Mouse (Mus musculus) heart, embryonic 16.5 days (tissue): Measurements from ENCODE around the gene Top3a. TPM values are rescaled to one million over a fixed set of nuclear protein-coding genes. Genes with fewer than 3 reads are reported as not detected.
A peak's percentile ranks its signal among the peaks of the same experiment; 100 is the strongest.

Source experiments
- ATAC-seq: fragments of 200-750 bp; cut with Nextera tagmentation; replicated peaks from 2 replicates; pipeline ENCODE4 v1.8.0; 2017; ENCODE audit warnings: moderate number of reproducible peaks; ENCODE audit not compliant: insufficient read depth, low FRiP score; ENCODE audit errors: extremely low read depth
- H3K27ac ChIP-seq: fragments of 300-500 bp; sonication (generic); 2 replicates; pipeline ENCODE4 v1.5.1; 2014; ENCODE audit warnings: mild to moderate bottlenecking, low read length, control low read depth, moderate library complexity
- H3K27me3 ChIP-seq: fragments of 300-500 bp; sonication (generic); 2 replicates; pipeline ENCODE4 v1.6.1; 2014; ENCODE audit warnings: low read length, mixed read lengths; ENCODE audit not compliant: control insufficient read depth, insufficient read depth
- H3K36me3 ChIP-seq: fragments of 300-500 bp; sonication (generic); 2 replicates; pipeline ENCODE4 v1.6.1; 2014; ENCODE audit not compliant: control insufficient read depth, insufficient read depth
- H3K4me1 ChIP-seq: fragments of 300-500 bp; sonication (generic); 2 replicates; pipeline ENCODE4 v1.6.1; 2014; ENCODE audit warnings: low read length, mixed read lengths; ENCODE audit not compliant: control insufficient read depth, insufficient read depth
- H3K4me2 ChIP-seq: fragments of 300-500 bp; sonication (generic); 2 replicates; pipeline ENCODE4 v1.6.1; 2014; ENCODE audit warnings: low read depth, mild to moderate bottlenecking, control low read depth, low read length
- H3K4me3 ChIP-seq: fragments of 300-500 bp; sonication (generic); 2 replicates; pipeline ENCODE4 v1.5.1; 2014; ENCODE audit warnings: mild to moderate bottlenecking, control low read depth, low read length
- H3K9ac ChIP-seq: fragments of 300-500 bp; sonication (generic); 2 replicates; pipeline ENCODE4 v1.6.1; 2014; ENCODE audit warnings: low read length, control low read depth
- H3K9me3 ChIP-seq: fragments of 300-500 bp; sonication (generic); replicated peaks from 2 replicates; pipeline ENCODE4 v1.6.1; 2016; ENCODE audit warnings: low read length; ENCODE audit not compliant: control insufficient read depth
- WGBS: fragments of 180-500 bp; shearing (Covaris S2); extraction: QIAGEN DNeasy Blood & Tissue Kit; methylation state at CpG from one replicate; pipeline ENCODE4 v1.1.7; 2014; 5-methylcytosine and 5-hydroxymethylcytosine counted together
- polyA plus RNA-seq: library from polyadenylated mRNA; unstranded; fragments of >200 nt; fragmentation: Nextera tagmentation; extraction: Ambion mirVana; gene quantifications from 2 replicates; pipeline ENCODE4 v1.2.1, GENCODE M21; 2015

The Top3a gene
- polyA plus RNA-seq, 1 experiment from 2014 or later: 9.8 TPM

GRCm38 (mm10) chr11:60703131-60703530 lies 74.0 kb downstream of the Top3a start:
- Histone ChIP-seq H3K4me2 (no peak overlapping the region), H3K9ac (no peak overlapping the region), H3K36me3 (peaks cover 16% of the 10 kb centered on the region), H3K27ac (no peak overlapping the region), H3K4me3 (no peak overlapping the region), H3K4me1 (peaks cover 20% of the 10 kb centered on the region), H3K9me3 (no peaks in the 10 kb centered on the region), H3K27me3 (no peaks in the 10 kb centered on the region)
- 55% methylated on average over 4 of the region's 4 CpGs for WGBS
- ATAC-seq: no peak

DNA sequence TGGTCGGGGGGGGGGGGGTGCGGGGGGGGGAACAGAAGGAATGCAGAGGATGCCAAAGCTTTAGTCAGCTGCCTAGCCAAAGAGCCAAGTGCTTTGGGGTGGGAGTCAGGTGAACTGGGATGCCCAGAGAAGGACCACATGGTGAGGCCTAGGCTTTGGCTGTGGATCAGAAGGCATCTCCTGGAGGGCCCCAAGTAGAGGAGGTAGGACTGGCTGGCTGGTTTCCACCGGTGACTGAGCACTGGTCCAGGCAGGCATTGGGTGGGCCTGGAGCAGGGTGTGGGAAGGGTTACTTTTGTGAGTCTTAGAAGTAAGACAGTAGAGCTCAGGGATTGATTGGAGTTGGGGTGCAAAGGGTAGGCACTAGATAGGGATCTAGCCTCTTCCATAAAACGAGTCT lies 75.6 kb downstream of the Top3a start:
- no peaks in the 10 kb centered on the region for H3K9me3 ChIP-seq
- H3K9ac ChIP-seq: no peak overlapping the region
- 84% methylated on average over 2 of the region's 4 CpGs for WGBS
- peaks cover 20% of the 10 kb centered on the region for H3K4me1 ChIP-seq
- H3K4me2 ChIP-seq: no peak overlapping the region
- no peak overlapping the region for H3K27ac ChIP-seq
- ATAC-seq: no peak
- peaks cover 9% of the 10 kb centered on the region; the same call in 1 of the 2 replicates for H3K36me3 ChIP-seq
- H3K4me3 ChIP-seq: no peak overlapping the region
- H3K27me3 ChIP-seq: no peaks in the 10 kb centered on the region

DNA sequence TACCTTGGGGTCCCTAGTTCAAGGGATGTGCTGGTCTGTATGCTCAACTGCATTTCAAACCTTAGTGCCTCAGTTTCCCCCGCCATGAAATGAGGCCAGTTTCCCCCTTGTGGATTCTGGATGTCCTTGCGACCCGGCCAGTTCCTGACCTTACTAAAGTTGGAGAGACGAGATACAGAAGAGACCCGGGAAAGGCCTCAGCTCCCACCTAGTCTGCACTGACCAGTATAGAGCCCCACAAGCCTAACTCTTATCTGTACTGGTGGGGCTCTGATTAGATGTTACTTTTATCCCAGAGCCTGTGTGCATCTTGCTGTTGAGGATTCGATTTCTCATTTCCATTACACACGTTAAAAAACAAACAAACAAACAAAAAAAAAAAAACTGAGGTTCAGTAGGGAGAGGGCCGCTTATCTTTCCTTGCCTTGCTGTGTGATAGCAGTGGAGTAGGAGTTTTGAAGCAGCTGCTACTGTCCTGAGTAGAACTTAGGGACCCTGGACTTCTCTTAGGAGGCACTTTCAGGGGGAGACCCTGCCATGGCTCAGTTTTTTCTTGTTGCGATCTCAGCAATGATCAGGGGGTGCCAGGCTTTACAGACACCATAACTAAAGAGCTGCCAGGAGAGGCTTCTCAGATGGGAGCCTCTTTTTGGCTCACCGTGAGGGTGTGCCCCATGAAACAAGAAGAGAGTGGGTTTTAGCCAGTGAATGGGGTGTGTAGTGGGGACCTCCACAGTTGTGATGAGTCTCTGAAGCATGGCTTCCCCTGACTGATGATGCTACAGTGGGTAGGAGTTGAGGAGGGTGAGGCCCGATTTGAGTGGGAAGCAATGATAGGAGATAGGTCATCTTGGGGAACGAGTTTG lies 76.6 kb downstream of the Top3a start:
- Histone ChIP-seq H3K4me3 (peak overlapping the region; percentile 98), H3K9ac (peak overlapping the region; percentile 96), H3K4me2 (peak overlapping the region; percentile 87), H3K27ac (peak overlapping the region; percentile 4; the same call in 1 of the 2 replicates), H3K27me3 (no peaks in the 10 kb centered on the region), H3K4me1 (peaks cover 20% of the 10 kb centered on the region), H3K36me3 (no peaks in the 10 kb centered on the region), H3K9me3 (no peaks in the 10 kb centered on the region)
- ATAC-seq: no peak
- 28% methylated on average over 12 of the region's 12 CpGs for WGBS

GRCm38 (mm10) chr11:60699524-60700075 lies 77.6 kb downstream of the Top3a start, which contains the start of gene Llgl1:
TSS of gene Llgl1 (plus strand) at chr11:60699723.
- Histone ChIP-seq H3K27ac (peak within 1 kb of the TSS; percentile 83), H3K4me1 (peaks cover 20% of the 10 kb centered on the region), H3K36me3 (no peaks in the 10 kb centered on the region), H3K4me3 (peak within 1 kb of the TSS; percentile 98), H3K27me3 (no peaks in the 10 kb centered on the region), H3K9me3 (no peaks in the 10 kb centered on the region), H3K4me2 (peak within 1 kb of the TSS; percentile 87), H3K9ac (peak within 1 kb of the TSS; percentile 96)
- WGBS: under 1% methylated on average over 72 of the region's 73 CpGs
- peak; percentile 90 for ATAC-seq

DNA sequence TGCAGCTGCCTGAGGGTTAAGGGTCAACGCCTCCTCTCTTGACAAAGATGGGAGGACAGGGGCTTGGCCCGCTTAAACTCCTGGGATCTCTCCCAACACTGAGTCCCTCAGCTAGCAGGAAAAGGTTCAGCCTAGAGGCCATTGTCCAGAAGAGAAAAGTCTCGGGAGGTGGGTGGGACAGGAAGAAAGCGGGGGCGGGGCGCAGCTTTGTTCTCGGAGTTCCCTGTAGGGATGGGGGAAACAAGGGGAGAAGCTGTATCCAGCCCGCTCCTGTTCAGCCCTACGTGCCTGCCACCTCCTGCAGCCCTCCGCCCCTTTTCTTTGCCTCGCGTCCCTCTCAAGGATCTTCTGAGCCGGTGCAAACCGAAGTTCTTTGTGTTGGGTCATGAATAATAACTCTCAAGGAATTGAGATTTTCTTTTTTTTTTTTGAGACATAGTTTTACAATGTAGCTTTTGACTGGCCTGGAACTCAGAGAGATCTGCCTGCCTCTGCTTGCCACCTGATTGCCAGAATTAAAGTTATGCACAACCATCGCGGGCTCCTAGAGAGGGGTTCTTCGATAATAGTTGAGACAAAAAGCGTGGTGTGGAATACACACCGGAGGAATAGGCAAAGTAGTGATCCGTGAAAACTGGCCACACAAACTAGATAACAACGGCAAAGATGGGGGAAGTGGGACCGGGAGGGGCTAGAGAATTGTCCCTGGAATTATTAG lies 78.2 kb downstream of the Top3a start:
- Histone ChIP-seq H3K27ac (peak overlapping the region; percentile 83), H3K9ac (peak overlapping the region; percentile 96), H3K9me3 (no peaks in the 10 kb centered on the region), H3K27me3 (no peaks in the 10 kb centered on the region), H3K4me3 (peak overlapping the region; percentile 98), H3K4me1 (peaks cover 20% of the 10 kb centered on the region), H3K4me2 (peak overlapping the region; percentile 87), H3K36me3 (no peaks in the 10 kb centered on the region)
- 4% methylated on average over 22 of the region's 22 CpGs for WGBS
- ATAC-seq: peak; percentile 58

DNA sequence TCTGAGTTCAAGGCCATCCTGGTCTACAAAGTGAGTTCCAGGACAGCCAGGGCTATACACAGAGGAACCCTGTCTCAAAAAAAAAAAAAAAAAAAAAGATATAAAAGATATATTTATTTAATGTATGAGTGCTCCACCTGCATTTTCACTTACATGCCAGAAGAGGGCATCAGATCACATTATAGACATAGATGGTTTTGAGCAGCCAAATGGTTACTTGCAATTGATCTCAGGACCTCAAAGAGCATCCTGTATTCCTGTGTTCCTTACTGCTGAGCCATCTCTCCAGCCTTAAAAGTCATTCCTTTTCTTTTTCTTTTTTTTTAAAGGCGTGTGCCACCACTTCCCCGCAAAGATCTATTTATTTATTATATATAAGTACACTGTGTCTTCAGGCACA lies 79.6 kb downstream of the Top3a start:
- Histone ChIP-seq H3K4me3 (no peak overlapping the region), H3K36me3 (no peaks in the 10 kb centered on the region), H3K4me1 (peaks cover 14% of the 10 kb centered on the region), H3K27ac (no peak overlapping the region), H3K27me3 (no peaks in the 10 kb centered on the region), H3K9me3 (no peaks in the 10 kb centered on the region), H3K9ac (no peak overlapping the region), H3K4me2 (no peak overlapping the region)
- no peak for ATAC-seq
- 68% methylated on average over 2 of the region's 2 CpGs for WGBS

DNA sequence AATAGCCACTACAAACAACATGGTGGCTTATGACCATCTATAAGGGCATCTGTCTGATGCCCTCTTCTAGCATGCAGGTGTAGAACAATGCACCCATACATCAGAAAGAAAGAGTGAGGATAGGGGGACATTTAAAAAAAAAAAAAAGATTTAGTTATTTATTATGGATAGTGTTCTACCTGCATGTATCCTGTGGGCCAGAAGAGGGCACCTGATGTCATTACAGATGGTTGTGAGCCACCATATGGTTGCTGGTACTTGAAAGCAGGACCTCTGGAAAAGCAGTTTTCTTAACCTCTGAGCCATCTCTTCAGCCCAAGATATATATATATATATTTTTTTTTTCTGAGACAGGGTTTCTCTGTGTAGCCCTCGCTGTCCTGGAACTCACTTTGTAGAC lies 81.0 kb downstream of the Top3a start:
- H3K4me2 ChIP-seq: no peak overlapping the region
- no peak for ATAC-seq
- no peak overlapping the region for H3K27ac ChIP-seq
- no peaks in the 10 kb centered on the region for H3K27me3 ChIP-seq
- no peak overlapping the region for H3K9ac ChIP-seq
- H3K9me3 ChIP-seq: no peaks in the 10 kb centered on the region
- no peak overlapping the region for H3K4me3 ChIP-seq
- peaks cover 14% of the 10 kb centered on the region for H3K4me1 ChIP-seq
- 59% methylated on average over 1 of the region's 1 CpGs for WGBS
- no peaks in the 10 kb centered on the region for H3K36me3 ChIP-seq
